Mouse (Mus musculus) naive thymus-derived CD4-positive, alpha-beta T cell, adult 2 months (primary cell): ENCODE measurements at regions not wholly inside any gene's neighbourhood (a gene's known extent, or its start where the extent isn't known, plus 50 kb on each side); places are given as distances from the start of the nearest gene placed in this dataset.

Experiments
- DNase-seq: peaks from one replicate; pipeline ENCODE4 v3.0.0-alpha.2; 2011; ENCODE audit warnings: low read depth

DNA sequence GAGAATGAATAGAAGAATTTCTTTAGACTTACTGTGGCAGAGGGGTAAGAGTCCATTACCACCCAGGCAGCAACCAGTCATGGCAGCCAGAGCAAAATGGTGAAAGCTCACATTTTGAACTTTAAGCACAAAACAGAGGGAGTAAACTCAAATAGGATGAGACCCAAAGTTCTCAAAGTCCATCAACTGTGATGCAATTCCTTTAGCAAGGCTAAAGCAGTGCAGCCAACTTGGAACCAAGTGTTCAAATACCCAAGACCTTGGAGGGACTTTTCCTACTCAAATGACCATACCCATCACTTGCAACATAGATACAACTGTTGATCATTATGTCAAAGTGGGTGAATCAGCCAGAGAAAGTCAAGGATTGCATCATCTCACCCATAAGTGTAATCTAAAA, 380.1 kb downstream of the Hace1 start:
- no peak for DNase-seq

- DNase-seq, result no peak
These were observed 394.6 kb downstream of the Hace1 start for GRCm38 (mm10) chr10:45972240-45972639.

- no peak for DNase-seq
These were observed 405.2 kb downstream of the Hace1 start for GRCm38 (mm10) chr10:45982731-45983274.

GRCm38 (mm10) chr10:45983671-45984335, 406.2 kb downstream of the Hace1 start:
- DNase-seq, result no peak

DNA sequence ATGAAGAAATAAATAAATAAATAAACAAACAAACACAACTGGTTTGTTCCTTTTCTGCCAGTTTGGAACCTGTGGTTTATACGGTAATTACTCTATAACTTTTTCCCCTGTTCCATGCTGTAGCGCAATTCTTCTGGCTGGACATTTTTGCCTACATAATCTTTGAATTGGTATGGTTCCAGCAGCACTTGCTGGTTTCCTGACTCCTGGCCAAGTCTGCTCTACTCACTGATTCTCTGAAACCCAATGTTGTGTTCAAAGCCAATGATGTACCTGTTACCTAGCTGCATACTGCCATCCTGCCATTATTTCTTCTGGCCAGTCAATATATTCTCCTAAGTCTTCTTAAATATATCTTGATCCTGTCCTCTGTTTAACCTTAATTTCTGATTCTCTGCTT, 408.7 kb downstream of the Hace1 start:
- no peak for DNase-seq

GRCm38 (mm10) chr10:46006319-46006718, 428.7 kb downstream of the Hace1 start:
- DNase-seq, result no peak

- DNase-seq, result peak; percentile 1
These were observed 434.4 kb downstream of the Hace1 start for GRCm38 (mm10) chr10:46011916-46012596.

GRCm38 (mm10) chr10:46012599-46012998, 435.0 kb downstream of the Hace1 start:
- no peak for DNase-seq

- DNase-seq, result no peak
These were observed 438.7 kb downstream of the Hace1 start for GRCm38 (mm10) chr10:46016295-46016694.

- no peak for DNase-seq
These were observed 468.0 kb downstream of the Hace1 start for GRCm38 (mm10) chr10:46045474-46046093.

DNA sequence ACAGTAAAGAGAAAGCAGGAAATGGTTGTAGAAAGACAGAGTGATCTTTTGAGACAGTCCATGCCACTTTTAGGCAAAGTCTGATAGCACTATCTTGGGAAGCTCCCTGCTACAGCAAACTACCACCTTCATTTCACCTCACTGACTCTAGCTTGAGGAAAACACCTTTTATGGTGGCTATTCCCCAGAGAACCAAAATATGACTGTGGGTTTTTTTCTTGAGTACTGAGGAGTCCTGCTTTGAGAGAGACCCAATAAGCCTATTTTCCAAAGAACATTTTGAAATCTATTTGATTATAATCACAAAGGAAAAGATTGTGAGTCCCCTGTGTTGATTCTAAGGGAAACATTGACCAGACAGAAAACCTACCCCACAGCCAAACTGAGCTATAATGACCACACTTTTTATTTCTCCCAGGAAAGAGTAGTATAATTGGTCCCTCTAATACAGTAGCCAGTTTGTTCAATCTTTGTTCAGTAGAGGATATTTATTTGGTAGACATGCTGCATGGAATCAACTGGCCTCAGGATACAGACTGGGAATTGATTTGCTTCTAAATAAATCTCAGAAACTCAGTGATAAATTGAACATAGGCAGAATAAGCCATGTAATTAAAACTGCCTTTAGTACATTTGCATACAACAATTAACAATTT, 468.6 kb downstream of the Hace1 start:
- no peak for DNase-seq

DNA sequence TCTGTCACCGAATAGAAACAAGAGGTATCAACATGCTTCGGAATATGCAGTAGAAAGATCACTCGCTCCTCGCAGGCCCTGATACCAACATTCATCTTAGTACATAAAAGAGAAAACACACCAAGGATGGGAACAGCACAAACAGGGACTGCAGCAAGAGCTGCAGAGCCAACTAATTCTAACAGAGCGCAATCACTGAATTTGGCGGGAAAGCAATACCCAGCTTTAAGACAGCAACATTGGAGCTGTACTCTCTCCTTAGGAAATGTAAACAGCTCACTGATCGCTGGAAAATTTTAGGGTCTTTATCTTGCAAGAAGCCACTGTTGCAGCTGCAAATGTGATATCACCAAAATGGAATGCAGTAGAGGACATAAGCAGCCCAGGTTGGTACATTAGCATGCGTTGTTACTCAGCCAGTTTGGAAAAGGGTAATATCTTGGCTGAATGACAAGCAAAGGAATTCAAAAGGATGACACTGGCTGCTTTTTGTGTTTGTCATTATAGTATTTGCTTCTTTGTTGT, 469.3 kb downstream of the Hace1 start:
- no peak for DNase-seq

- DNase-seq, result no peak
These were observed 470.0 kb downstream of the Hace1 start for GRCm38 (mm10) chr10:46047591-46047990.

DNA sequence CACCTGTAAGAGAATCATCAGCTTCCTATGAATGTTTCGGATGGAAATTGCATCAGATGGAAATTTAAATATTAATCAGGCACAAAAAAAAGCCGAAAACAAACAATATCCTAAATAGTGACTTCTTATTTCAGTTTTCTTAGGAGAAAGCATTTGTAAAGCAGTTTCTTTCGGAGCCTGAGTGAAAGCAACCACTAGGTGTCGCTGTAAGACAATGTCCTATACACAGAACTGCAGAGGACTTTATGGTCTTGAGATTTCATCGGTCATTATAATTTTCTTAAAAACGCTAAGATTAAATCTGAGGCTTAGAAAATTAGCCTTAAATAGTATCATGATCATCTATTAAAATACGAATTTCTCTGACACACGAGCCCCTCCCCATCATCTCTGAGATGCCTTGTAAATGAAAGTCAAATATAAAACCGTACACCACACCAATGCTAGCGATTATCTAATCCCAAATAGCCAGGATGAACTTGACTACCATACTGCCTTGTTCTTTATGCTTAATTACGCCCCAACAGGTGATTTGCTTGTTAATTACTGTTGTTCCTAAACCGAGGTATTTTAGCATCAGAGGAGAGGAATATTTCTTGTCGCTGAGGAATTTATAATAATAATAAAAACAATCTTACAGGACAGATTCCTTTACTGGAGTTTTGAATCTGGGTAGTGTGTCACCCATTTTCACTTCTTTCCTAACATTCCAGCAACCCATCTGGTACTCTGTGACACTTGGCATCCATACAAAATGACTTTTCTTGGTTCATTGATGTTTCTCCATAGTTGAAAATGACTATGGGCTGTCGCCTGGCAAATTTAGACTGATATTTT, 480.0 kb downstream of the Hace1 start:
- peak; percentile 0 for DNase-seq

GRCm38 (mm10) chr10:46058199-46058472, 480.5 kb downstream of the Hace1 start:
- DNase-seq, result no peak

- DNase-seq, result no peak
These were observed 481.7 kb downstream of the Hace1 start for GRCm38 (mm10) chr10:46059285-46059684.

GRCm38 (mm10) chr10:46063831-46064230, 486.2 kb downstream of the Hace1 start:
- no peak for DNase-seq

DNA sequence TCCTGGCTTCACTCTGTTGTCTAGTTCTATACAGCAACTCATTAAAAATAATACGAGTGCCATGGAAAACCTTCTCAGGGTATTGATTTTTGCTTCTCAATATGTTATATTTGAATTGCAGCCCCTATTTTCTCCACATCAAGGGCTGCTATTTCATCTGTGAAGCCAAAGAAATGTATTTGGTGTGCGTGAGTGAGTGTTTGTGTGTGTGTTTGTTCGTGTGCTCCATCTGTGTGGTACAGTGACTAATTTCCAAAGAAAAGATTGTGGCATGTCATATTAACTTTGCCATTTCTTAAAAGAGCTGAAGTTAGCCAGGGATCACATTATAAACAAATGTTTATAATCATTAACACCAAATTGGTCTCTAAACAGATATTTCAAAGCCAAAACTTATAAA, 493.1 kb downstream of the Hace1 start:
- DNase-seq, result no peak

DNA sequence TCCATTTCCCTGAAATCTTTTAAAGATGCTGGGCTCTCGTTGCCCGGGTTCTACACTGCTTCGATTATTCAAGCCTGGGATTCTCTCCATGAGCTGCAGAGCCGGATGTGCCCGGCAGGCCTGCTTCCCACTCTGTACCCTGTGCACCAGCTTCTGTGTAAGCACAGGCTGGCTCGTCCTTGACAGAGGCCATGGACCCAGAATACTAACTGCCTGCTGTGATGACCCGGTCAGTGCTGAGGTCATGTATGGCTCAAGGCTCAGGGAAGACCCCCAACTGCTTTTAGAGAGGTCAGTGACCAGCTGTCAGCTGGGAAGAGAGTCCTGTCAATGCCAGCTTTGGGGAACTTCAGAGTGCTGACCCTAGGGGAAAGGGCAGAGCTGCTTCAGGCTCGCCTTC, 493.6 kb downstream of the Hace1 start:
- no peak for DNase-seq

GRCm38 (mm10) chr10:46071810-46072549, 494.4 kb downstream of the Hace1 start:
- DNase-seq, result no peak
